Mouse (Mus musculus): ENCODE measurements at regions not wholly inside any gene's neighbourhood (a gene's known extent, or its start where the extent isn't known, plus 50 kb on each side); places are given as distances from the start of the nearest gene placed in this dataset.

DNA sequence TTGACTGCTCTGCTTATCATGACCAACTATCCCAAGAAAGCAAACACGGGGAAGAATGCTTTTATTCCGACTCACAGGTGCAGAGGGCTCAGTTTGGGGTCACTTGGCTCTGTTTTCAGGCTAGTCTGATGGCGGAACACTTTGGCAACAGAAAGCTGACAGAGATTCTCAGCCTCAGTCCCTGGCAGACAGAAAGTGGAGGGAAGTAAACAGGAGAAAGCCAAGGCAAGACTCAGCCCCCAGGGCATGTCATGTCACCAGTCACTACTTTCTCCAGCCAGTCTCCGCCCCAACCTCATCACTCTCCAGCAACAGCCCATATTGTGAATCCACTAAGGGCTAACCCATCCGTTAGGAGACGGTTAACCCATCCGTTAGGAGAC is 166.2 kb upstream of the Dio3 start:
- no peak for TF ChIP-seq CTCF (IDR thresholded peaks at IDR 0.05; ENCODE audit: insufficient read depth, low read length)
- no peak for TF ChIP-seq POLR2A (IDR thresholded peaks at IDR 0.05; ENCODE audit: borderline replicate concordance, extremely low read depth, low read depth, low read length)
- Histone ChIP-seq H3K4me3 (replicated peaks; ENCODE audit: extremely low read depth, low read depth, low read length) (no peak overlapping the region), H3K4me1 (ENCODE audit: control insufficient read depth, insufficient read depth, low read length) (no peaks in the 10 kb centered on the region)
- DNase-seq, result no peak
- WGBS, result 59% methylated on average over 7 of the region's 7 CpGs

- 0 out of 2 replicates have a peak, but pooled peaks cover 3% of the 10 kb centered on the region for H3K4me1 ChIP-seq (ENCODE audit: control insufficient read depth, insufficient read depth, low read length)
- H3K4me3 ChIP-seq (replicated peaks; ENCODE audit: extremely low read depth, low read depth, low read length), result no peak overlapping the region
- no peak for TF ChIP-seq POLR2A (IDR thresholded peaks at IDR 0.05; ENCODE audit: borderline replicate concordance, extremely low read depth, low read depth, low read length)
- TF ChIP-seq CTCF (IDR thresholded peaks at IDR 0.05; ENCODE audit: insufficient read depth, low read length), result no peak
- DNase-seq, result peak; percentile 24
- WGBS, result 49% methylated on average over 7 of the region's 7 CpGs
Observed at GRCm38 (mm10) chr12:110120141-110120540, 158.7 kb upstream of the Dio3 start.

GRCm38 (mm10) chr12:110122976-110123375 is 155.9 kb upstream of the Dio3 start:
- 42% methylated on average over 4 of the region's 4 CpGs for WGBS
- peak; percentile 21 for DNase-seq
- 0 out of 2 replicates have a peak, but pooled peaks cover 3% of the 10 kb centered on the region for H3K4me1 ChIP-seq (ENCODE audit: control insufficient read depth, insufficient read depth, low read length)
- H3K4me3 ChIP-seq (replicated peaks; ENCODE audit: extremely low read depth, low read depth, low read length), result no peak overlapping the region
- TF ChIP-seq CTCF (IDR thresholded peaks at IDR 0.05; ENCODE audit: insufficient read depth, low read length) (no peak), POLR2A (IDR thresholded peaks at IDR 0.05; ENCODE audit: borderline replicate concordance, extremely low read depth, low read depth, low read length) (no peak)

- 88% methylated on average over 7 of the region's 7 CpGs for WGBS
- no peak overlapping the region for H3K4me3 ChIP-seq (replicated peaks; ENCODE audit: extremely low read depth, low read depth, low read length)
- TF ChIP-seq POLR2A (IDR thresholded peaks at IDR 0.05; ENCODE audit: borderline replicate concordance, extremely low read depth, low read depth, low read length) (no peak), CTCF (IDR thresholded peaks at IDR 0.05; ENCODE audit: insufficient read depth, low read length) (no peak)
Observed at GRCm38 (mm10) chr12:110126525-110126924, 152.3 kb upstream of the Dio3 start.

GRCm38 (mm10) chr12:110145379-110145778 is 133.5 kb upstream of the Dio3 start:
- 75% methylated on average over 5 of the region's 5 CpGs for WGBS
- no peak for TF ChIP-seq POLR2A (IDR thresholded peaks at IDR 0.05; ENCODE audit: borderline replicate concordance, extremely low read depth, low read depth, low read length)
- TF ChIP-seq CTCF (IDR thresholded peaks at IDR 0.05; ENCODE audit: insufficient read depth, low read length), result no peak
- Histone ChIP-seq H3K4me1 (ENCODE audit: control insufficient read depth, insufficient read depth, low read length) (no peaks in the 10 kb centered on the region), H3K4me3 (replicated peaks; ENCODE audit: extremely low read depth, low read depth, low read length) (no peak overlapping the region)
- DNase-seq, result no peak

More at GRCm38 (mm10) chr12:110126525-110126924, 152.3 kb upstream of the Dio3 start:
- H3K4me1 ChIP-seq (ENCODE audit: control insufficient read depth, insufficient read depth, low read length), result 0 out of 2 replicates have a peak, but pooled peaks cover 3% of the 10 kb centered on the region
- no peak for DNase-seq

- DNase-seq, result peak; percentile 13
- TF ChIP-seq CTCF (IDR thresholded peaks at IDR 0.05; ENCODE audit: insufficient read depth, low read length) (no peak), POLR2A (IDR thresholded peaks at IDR 0.05; ENCODE audit: borderline replicate concordance, extremely low read depth, low read depth, low read length) (no peak)
- Histone ChIP-seq H3K4me3 (replicated peaks; ENCODE audit: extremely low read depth, low read depth, low read length) (no peak overlapping the region), H3K4me1 (ENCODE audit: control insufficient read depth, insufficient read depth, low read length) (no peaks in the 10 kb centered on the region)
- 81% methylated on average over 8 of the region's 8 CpGs for WGBS
Observed at GRCm38 (mm10) chr12:110154225-110154962, 124.5 kb upstream of the Dio3 start.

DNA sequence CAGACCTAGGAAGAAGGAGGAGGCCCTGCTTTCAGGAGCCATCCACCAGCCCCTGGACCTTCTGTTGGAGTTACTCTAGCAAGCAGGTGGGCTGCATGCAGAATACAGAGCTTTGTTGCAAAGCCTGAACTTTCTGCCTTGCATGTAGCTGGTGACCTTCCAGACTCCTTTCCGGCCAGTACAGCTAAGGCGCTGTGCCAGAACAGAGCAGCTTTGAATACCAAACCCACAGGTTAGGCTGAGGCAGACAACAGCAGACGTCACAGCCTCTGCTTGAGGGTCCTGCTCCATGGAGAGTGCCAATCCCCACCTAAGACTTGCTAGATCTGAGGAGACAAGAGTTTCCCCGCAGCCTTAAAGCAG is 123.9 kb upstream of the Dio3 start:
- peak; percentile 14 for DNase-seq
- 50% methylated on average over 4 of the region's 4 CpGs for WGBS
- H3K4me1 ChIP-seq (ENCODE audit: control insufficient read depth, insufficient read depth, low read length), result no peaks in the 10 kb centered on the region
- TF ChIP-seq CTCF (IDR thresholded peaks at IDR 0.05; ENCODE audit: insufficient read depth, low read length) (no peak), POLR2A (IDR thresholded peaks at IDR 0.05; ENCODE audit: borderline replicate concordance, extremely low read depth, low read depth, low read length) (no peak)
- no peak overlapping the region for H3K4me3 ChIP-seq (replicated peaks; ENCODE audit: extremely low read depth, low read depth, low read length)

GRCm38 (mm10) chr12:110156441-110156840 is 122.4 kb upstream of the Dio3 start:
- H3K4me1 ChIP-seq (ENCODE audit: control insufficient read depth, insufficient read depth, low read length), result no peaks in the 10 kb centered on the region
- 39% methylated on average over 8 of the region's 8 CpGs for whole genome bisulfite sequencing
- no peak overlapping the region for H3K4me3 ChIP-seq (replicated peaks; ENCODE audit: extremely low read depth, low read depth, low read length)
- TF ChIP-seq CTCF (IDR thresholded peaks at IDR 0.05; ENCODE audit: insufficient read depth, low read length) (no peak), POLR2A (IDR thresholded peaks at IDR 0.05; ENCODE audit: borderline replicate concordance, extremely low read depth, low read depth, low read length) (no peak)
- DNase-seq, result peak; percentile 37

DNA sequence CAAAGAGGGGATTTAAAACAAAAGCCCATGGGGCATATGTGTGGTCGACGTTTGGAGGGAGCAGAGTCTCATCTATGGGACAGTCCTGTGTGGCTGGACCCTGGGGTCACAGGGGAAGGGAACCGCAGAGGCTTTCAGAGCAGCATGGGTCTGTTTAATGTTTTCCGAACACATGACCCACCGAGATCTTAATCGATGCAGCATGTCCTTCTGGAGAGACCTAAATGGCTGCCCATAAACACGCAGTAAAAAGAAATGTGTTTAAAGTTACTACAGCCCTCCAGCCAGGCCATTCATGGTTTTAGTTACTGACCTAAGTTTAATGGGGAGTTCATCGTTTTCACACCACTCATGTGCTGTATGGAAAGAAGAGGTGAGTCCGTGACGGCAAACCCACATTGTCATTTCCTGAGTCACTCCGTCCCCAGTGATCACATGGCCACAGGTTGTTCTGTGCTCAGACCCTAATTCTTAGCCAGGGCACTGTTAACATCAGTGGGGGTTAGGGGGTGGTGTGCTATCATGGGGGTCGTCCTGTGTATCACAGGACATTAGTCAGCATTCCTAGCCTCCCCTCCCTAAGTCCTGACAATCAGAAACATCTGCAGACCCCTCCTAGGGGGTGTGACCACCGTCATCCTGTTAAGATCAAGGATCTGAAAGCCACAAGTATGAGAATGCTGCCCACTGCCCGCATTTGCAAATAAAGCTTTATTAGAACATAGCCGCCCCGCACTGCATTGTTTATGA is 120.7 kb upstream of the Dio3 start:
- TF ChIP-seq POLR2A (IDR thresholded peaks at IDR 0.05; ENCODE audit: borderline replicate concordance, extremely low read depth, low read depth, low read length), result no peak
- no peak for TF ChIP-seq CTCF (IDR thresholded peaks at IDR 0.05; ENCODE audit: insufficient read depth, low read length)
- WGBS, result 75% methylated on average over 16 of the region's 16 CpGs
- no peak for DNase-seq
- no peaks in the 10 kb centered on the region for H3K4me1 ChIP-seq (ENCODE audit: control insufficient read depth, insufficient read depth, low read length)
- no peak overlapping the region for H3K4me3 ChIP-seq (replicated peaks; ENCODE audit: extremely low read depth, low read depth, low read length)

Measured in lung, adult 2 months (tissue).